Mouse (Mus musculus) heart, postnatal 36 days (tissue): Measurements from ENCODE around the gene Fndc3b. TPM values are rescaled to one million over a fixed set of nuclear protein-coding genes. Genes with fewer than 3 reads are reported as not detected.

Source experiments
- DNase-seq, 2 experiments: peaks; one replicate each; pipeline ENCODE4 v3.0.0; 2021 to 2022
- intact Hi-C: fragments of 180-260 bp; cut with DNase I; formaldehyde crosslinking; loops from one replicate; pipeline ENCODE4 v1.15.1; 2025
- total RNA-seq, 2 experiments: library from RNA; stranded (reverse); gene quantifications; 2 replicates each; pipeline ENCODE4 v1.2.3; 2021

The Fndc3b gene
- total RNA-seq, 2 experiments from 2014 or later = 58.3 to 58.7 TPM

DNA sequence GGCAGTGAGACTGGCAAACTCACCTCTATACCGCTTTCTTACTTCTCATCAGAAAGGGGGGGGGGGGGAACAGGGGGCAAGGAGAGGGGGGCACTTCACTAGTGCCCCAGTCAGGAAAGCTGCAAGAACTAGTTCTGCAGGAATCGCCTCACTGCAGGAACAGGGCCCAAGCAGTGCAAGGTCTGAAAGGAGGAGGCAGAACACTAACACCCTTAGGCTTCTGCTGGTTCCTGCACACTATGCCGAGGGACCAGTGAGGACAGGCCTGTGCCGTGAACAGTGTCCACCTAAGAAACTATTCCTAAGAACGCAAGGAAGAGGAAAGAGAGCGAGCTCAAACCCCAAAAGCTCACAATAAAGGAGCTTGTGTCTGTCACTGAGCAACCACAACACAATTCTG lies 26.0 kb downstream of the Fndc3b start:
- intact Hi-C loops = no loop called here
- DNase-seq = no peak

DNA sequence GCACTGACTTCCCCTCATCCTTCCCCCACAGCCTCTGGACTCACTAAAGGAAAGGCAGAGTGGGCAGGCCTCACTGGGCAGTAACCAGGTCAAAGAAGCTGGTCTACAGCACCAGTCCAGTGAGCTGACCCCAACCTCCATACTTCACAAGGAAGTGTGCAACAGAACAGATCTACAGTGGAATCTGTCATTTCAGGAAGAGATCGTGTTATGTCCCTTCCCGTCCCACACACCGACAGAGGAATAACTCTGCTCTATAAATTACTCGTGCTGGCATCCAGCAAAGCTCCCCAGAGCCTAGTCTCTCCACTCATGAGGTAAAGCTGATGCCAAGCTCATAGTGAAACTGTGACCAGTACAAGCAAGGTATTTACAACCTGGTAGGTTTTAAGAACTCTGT lies 27.7 kb downstream of the Fndc3b start:
- no peak for DNase-seq
- intact Hi-C loops = no loop called here

DNA sequence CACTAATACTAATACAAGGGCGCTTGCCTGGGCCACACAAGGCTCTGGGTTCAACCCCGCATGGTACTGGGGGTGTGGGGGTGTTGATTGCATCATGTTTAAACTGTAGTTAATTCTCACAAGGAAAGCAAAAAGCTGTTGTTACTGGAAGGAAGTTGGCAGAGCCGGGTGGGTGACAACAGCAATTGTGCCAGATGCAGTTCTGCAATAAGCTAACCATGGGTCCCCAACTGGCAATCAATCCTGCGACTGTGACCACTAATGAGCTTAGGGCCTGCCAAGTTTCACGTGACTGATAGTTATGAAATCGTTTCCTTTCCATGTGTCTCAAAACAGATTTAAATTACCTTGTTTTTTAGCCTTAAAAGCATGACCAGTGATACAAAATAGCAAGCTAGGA lies 33.5 kb downstream of the Fndc3b start:
- DNase-seq = no peak
- intact Hi-C loops = no loop called here

DNA sequence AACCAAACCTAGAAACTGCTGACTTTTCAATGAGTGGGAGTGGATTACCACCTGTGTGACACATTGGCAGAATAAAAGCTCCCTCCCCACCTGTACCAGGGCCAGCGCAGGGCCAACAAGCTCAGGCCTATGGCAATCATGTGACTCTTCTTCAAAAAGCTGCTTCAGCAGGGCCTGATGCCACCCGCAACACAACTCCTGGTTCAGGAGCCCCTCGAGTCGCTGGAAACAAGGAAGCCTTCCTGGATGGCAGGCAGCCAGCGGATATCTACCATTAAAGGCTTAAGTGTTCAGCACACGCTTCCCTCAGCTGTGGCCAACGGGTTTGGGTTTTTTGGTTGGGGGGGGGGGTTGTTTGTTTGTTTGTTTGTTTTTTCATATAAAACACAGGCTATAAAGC lies 37.4 kb downstream of the Fndc3b start:
- intact Hi-C loops = loop anchor here (5.0 kb wide), 1 partner anchor 34 kb away; no protein-coding TSS in a partner anchor
- DNase-seq = peak in 1 of 2 experiments; percentile 44

DNA sequence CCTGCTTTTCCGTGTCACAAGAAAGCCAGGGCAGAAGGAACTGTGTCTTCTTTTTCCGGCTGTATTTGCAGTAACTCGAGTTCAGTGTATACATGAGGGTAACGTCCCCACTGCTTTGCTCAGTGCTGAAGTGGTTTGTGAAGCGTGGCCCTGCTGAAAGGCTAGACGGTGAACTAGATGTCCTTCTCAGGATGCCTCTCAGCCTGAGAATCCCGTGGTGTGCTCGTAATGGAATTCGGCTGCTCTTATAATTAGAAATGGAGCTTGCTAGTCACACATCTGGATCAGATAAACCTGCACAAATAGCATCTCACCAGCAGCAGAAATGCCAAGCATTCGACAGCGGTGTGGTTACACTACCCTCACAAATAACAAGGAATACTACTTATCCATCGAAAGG lies 40.7 kb downstream of the Fndc3b start:
- no peak for DNase-seq
- intact Hi-C loops = loop anchor here (5.0 kb wide), 1 partner anchor 37 kb away; no protein-coding TSS in a partner anchor

DNA sequence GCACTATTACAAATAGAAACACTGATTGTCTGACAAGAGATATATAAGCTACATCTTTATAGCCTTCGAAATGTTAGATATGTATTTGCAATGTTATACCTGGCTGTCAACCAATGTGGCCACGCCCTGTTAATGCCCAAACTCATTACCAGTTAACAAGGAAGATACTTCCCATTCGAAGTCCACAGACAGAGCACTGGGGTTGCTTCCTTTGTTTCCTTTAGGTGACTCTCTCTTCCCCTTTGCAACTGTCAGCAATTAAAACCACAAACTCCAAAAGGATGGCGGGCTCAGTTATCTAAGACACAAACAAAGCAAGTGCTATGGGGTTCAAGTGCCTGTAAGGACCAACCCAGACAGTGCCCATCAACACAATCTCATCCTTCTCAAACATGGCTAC lies 43.8 kb downstream of the Fndc3b start:
- intact Hi-C loops = no loop called here
- DNase-seq = no peak

DNA sequence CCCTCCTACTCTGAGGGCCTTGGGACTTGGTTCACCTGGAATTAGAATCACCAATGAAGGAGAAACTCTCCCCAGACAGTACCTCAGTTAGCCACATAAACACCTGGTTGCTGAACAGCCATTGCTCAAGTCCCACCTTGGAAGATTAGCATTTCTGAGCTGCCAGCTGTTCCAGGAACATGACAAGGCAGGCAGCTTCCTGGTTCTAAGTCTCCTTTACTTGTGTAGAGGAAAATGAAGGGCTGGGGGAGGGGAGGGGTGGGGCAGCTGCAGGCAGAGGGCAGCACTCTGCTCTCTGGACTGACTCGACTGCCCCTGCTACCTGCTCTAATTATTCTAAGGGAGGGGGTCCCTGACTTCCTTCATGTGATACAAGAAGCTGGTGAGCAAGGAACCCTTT lies 45.8 kb downstream of the Fndc3b start:
- DNase-seq = no peak
- intact Hi-C loops = no loop called here

DNA sequence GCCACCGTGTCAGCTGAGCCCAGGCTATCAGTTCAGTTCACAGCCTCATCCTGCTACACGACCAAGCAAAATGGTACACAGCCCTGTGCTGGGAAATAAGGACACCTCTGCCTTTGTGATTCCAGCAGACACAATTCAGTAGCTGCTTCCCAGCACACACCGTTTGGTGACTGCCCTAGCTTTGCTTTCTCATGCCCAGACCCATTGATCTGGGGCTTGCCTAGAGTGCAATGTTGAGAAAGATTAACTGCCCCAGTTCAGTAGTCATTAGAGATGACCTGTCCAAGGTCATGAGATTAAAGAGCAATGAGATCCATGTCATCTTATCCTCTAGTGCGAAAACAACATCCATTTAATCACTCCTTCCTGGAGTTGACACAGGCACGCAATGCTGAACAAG lies 47.9 kb downstream of the Fndc3b start:
- intact Hi-C loops = no loop called here
- no peak for DNase-seq

DNA sequence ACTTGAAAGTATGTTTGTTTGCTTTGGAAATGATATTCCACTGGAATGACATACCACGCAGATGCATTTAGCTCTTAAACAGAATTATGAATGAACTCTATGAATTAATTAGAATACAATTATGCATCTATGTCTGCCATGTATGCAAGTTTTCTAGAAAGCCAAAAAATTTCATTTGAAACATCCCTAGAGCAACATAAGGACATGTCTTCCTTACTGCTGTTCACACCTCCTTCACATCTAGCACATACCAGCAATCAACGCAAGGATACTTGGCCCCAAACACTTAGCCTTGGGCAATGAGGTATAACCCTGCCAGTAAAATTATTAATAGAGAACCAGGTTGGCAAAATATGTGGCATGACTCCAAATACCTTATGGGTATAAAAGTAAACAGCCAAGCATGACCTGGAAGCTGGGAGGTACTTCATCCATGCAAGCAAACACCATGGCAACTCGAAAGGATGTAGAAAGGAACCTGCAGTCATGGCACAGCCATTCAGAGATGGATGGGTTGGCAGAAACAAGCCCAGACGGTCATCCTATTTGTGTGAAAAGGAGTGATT lies 52.8 kb downstream of the Fndc3b start:
- DNase-seq = no peak
- intact Hi-C loops = loop anchor here (5.0 kb wide), 1 partner anchor 49 kb away; no protein-coding TSS in a partner anchor

DNA sequence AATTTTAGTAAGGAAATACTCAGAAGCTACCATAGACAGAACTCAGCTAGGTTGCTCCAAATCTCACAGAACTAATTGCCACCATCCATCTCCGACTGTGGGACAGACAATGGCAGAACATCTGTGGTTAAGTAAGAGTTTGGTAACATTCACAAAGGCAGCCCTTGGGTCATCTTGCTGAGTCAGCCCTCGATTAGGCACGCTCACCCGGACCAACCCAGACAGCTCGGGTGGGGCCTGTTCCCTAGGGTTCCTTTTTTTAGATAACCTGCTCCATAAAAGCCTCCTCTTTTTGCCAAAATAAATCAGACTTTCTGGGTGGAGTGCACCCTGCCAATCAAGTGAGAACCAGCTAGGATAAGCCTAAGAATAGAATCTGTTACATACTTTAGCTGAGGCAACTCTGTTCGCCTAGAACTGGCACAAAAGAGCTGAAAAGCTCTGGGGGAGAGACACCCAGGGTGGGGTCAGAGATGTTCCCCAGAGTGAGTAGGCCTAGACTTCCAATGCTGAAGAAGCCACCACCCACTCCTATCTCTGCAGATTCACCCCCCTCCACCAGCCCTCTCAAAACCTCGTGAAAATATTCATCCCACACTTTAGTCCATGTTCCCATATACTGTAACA lies 54.2 kb downstream of the Fndc3b start:
- intact Hi-C loops = loop anchor here (5.0 kb wide), 1 partner anchor 50 kb away; no protein-coding TSS in a partner anchor
- DNase-seq = peak; percentile 56 to 64

DNA sequence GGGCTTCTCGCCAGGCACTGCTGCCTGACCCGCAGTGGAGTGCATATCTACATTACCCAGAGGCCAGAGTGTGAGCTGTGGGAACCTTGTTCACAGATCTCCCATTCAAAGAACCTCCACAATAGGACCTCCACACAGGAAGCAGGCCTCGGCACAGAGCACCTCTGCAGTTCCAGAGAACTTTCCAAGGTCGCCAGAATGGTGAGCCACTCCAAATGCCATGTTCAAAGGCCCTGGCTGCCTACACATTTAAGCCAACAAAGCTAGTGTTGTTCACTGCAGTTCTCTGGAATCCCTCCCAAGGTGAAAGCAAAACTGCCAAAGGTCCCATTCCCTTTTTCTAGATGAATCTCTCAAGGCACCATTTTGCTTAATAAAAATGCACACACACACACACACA lies 55.4 kb downstream of the Fndc3b start:
- DNase-seq = no peak
- intact Hi-C loops = loop anchor here (5.0 kb wide), 1 partner anchor 52 kb away; no protein-coding TSS in a partner anchor

DNA sequence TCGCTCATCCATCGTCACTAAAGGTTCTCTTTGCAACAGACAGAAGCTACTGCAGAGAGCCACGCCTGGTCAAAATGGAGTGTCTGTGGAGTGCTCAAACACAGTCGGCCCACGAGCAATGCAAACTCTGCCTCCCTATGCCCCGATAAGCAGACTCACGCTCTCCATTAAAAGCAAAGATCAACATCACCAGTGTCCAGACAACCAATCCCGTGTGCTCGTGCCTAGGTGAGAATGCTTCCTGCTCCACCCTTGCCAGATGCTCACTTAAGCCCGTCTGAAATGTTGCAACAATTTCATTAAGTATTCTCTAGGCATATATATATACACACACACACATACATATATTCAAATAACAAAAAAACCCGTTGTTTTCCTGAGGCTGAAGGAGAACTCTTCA lies 56.1 kb downstream of the Fndc3b start:
- intact Hi-C loops = loop anchor here (5.0 kb wide), 1 partner anchor 52 kb away; no protein-coding TSS in a partner anchor
- DNase-seq = no peak

DNA sequence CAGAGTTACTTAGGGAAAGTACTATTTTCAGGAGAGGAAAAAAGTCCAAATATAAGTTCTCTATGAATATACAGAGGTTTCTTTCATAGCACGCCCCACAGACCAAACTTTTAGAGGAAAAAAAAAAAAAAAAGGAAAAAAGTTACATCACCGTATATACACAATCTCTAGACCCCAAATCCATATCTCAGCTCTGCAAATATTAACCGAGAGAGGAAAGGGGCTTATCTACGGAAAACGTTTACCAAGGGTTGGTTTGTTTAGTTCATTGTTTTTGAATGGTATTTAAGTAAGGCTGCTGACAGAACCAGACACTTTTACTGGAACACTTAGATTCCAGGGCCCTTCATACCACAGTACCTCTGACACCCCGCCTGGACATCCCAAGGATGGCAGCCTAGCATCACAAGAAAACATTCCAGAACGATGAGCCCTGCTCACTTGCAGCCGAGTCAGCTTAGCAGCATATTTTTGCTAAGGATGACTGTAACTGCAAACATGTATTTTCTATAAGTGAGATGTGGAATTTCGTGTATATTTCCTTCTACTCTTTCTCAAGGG lies 58.6 kb downstream of the Fndc3b start:
- DNase-seq = no peak
- intact Hi-C loops = no loop called here

DNA sequence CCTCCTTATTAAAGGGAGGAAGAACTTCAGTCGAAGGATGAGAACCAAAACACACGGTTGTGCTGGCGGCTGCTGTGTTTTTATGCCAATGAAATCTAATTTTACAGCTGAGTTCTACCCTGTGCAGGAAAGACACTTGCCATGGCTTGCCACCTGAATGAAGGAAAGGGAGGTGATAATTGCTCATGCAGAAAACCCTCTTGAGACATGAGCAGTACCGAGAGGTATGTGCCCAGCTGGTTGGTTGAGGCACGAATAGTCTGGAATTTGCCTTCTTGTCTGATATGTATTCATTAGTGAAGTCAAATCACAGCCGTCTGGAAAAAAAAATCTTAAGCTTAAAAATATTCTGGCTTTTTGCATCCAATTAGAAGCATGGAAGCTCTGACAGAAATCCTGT lies 59.4 kb downstream of the Fndc3b start:
- intact Hi-C loops = no loop called here
- DNase-seq = no peak

DNA sequence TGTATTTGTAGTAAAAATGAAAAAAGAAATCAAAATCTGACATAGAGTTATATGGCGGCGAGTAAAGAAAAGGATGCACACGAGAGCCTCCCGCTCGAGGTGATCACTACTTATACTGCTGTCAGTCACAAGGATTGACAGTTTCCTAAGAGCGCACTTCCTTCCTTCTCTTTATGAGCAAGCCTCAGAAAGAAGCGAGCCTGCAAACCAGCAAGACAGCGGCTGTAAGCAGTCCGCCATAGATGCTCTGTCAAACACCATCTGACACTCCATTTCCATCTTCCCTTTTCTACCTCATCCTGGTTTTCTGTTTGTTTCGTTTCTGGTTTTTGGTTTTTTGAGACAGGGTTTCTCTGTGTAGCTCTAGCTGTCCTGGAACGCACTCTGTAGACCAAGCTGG lies 61.0 kb downstream of the Fndc3b start:
- intact Hi-C loops = no loop called here

DNA sequence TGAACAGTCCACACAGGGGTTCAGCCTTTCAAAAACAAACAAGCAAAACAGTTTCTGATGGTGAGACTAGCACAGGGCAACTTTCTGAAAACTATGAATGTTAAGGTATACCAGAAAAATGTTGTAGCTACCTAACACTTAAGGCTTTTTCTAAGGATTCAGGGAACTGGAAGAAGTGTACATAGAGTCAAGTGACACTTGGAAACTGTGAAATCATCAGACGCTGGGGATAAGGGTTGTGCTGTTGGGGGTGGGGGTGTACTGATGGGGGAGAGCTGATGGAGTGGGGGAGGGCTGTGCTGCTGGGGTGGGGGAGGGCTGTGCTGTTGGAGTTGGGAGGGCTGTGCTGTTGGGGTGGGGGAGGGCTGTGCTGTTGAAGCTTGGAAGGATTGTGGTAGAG lies 61.8 kb downstream of the Fndc3b start:
- intact Hi-C loops = no loop called here
- DNase-seq = no peak

More for the DNA sequence above, 61.0 kb downstream of the Fndc3b start:
- DNase-seq = no peak

DNA sequence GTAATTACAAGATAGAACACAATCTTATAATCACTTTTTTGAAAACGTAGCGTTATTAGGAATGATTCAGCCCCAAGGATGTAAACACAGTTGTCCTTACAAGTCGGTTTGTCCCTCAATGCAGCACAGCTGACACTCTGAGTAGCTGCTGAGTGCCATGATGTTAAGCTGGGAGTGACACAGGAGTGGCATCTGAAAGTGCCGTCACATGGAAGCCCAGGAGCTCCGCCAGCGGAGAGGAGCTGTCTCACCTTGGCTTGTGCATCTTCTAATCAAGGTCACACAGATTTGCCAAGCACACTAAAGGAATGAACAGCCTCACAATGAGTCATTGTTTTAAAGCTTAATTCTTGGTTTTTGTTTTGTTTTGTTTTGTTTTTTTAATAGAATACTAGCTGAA lies 68.7 kb downstream of the Fndc3b start:
- DNase-seq = peak in 1 of 2 experiments; percentile 48
- intact Hi-C loops = loop anchor here (5.0 kb wide), 1 partner anchor 70 kb away; no protein-coding TSS in a partner anchor

DNA sequence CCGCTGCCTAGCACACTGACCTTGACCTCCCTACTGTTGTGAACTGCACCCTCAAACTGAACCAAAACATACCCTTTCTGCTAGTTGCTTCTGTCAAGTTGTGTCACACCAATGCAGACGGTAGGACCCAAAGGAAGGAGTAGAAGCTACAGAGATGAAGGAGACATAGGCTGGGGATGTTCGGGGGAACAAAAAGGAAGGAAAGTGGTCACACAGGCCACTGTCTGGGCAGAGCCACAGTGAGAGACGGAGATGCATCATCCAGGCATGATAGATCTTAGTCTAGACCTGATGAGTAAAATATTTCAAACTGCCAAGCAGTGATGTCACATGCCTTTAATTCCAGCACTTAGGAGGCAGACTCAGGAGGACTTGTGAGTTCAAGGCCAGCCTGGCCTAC lies 71.4 kb downstream of the Fndc3b start:
- intact Hi-C loops = loop anchor here (5.0 kb wide), 1 partner anchor 67 kb away; no protein-coding TSS in a partner anchor
- DNase-seq = no peak

DNA sequence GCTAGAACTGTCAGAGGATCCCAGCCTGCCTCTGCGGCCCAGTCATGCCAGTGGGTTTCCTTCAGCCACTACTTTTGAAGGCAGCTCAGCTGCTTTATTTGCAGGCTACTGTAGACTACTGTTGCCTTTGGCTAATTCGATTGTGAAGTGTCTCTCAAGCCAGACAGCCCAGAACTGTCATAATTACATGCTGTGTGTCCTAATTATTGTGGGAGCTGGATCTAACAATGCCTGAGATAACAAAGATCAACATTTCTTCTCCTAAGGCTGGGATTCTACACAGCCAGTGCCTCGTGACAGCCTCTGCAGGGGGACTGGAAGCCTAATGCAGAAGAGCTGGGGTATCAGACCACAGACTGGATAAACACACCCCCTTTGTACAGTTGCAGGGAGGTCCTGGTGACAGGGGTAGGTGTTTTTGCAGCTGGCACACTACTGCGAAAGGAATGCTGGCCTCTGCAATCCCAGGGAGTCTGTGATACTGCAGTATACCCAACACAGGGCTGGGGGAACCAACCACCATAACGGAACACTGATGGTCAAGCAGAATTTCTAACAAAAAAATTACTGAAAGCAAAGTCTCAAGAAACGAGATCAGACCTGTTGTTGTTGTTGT lies 74.0 kb downstream of the Fndc3b start:
- intact Hi-C loops = no loop called here
- DNase-seq = no peak

DNA sequence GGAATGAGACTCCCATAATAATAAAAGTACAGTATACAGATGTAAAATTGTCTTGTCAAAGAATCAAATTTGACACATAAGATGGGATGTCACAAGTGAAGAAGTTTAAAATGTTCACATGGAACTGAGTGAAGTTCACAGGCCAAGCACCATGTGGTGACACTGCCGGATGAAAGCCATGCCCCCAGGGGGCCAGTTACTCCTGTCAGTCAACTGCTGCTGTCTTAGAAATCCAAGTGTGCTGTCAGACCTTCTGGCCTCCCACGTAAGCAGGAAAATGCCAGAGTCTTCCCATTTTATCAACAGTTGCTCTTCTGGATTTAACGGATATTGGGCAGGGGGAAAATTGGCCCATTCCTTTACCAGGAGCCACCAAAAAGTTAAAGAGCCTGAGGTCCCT lies 75.3 kb downstream of the Fndc3b start:
- intact Hi-C loops = no loop called here

DNA sequence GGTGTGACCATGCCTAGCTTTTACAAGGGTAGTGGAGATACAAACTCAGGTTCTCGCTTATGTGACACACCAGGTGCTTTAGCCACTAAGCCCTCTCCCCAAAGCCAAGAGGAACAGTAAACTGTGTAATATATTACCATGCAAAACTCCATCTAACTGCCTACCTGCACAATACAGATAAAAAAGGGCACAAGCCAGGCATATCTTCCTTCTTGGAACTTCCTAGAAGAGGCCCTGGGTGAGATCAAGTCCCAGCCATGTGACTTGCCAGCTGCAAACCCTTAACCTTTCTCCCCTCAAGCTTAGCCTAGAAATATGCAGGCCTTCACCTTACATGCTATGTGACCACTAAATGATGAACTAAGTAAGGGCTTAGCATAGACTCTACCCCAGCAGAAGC lies 78.2 kb downstream of the Fndc3b start:
- intact Hi-C loops = no loop called here
- DNase-seq = no peak

More for the DNA sequence above, 75.3 kb downstream of the Fndc3b start:
- no peak for DNase-seq

DNA sequence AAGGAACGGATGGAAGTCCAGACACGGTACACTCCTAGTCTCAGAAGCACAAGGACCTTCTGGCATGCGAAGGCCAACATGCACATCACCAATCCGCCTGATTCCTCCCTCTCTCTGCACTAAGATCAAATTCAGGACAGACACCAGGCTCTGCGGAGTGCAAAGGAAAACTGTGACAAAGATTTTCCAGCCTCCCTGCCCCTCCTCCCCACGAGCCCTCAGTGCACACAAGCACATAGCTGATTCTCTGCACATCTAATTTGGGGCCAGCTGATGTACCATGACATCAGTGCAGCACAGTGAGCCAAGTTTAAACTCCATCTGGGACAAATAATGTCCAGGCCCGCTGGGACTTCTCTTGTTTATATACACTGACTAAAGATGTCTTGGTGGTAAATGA lies 80.0 kb downstream of the Fndc3b start:
- peak; percentile 65 to 75 for DNase-seq
- intact Hi-C loops = no loop called here
